Comparison of ENCODE assay signal across 8 mouse cellular contexts in the genomic region with DNA sequence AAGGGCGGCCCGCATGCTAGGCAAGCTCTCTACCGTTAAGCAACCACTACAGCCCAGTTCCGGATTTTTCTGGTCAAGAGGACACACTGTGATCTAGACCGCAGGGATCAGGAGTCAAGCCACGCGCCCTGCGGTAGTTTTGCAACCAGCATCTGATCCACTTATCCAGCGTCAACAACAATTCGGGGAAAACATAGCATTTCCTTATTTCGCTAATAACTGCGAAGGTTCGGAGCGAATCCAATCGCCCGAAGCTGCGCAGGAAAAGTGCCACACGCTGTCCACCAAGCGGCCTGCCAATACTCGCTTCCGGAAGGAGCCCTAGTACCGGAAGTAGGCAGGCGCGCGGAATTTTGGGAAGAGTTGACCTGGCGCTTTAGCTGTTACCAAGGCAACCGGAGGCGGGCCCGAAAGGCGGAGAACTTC. TPM values are rescaled to one million over a fixed set of nuclear protein-coding genes. Genes with fewer than 3 reads are reported as not detected.
DNase-seq lines count a peak whose midpoint lies in the region; ATAC-seq and TF ChIP-seq lines count a peak whose summit lies in the region.

No protein-coding gene starts in this region.

- peaks cover 3 to 4% of the 10 kb centered on the region in 2 experiments; a peak in 3 of 4 replicates for H3K4me1 ChIP-seq in ES-E14 (ENCODE audit: control insufficient read depth in 2 of 2, insufficient read depth in 2 of 2, low read length in 2 of 2, poor library complexity in 1 of 2)
- H3K4me1 ChIP-seq in forebrain, embryonic 15.5 days: peaks cover 6% of the 10 kb centered on the region
- H3K4me1 ChIP-seq in lung, adult 2 months (ENCODE audit: control insufficient read depth, insufficient read depth, low read length): no peaks in the 10 kb centered on the region

- 2% methylated on average over 30 of the region's 30 CpGs for WGBS in forebrain, embryonic 15.5 days
- under 1% methylated on average over 30 of the region's 30 CpGs for WGBS in lung, adult 2 months

- peak overlapping the region; percentile 85 to 95 for H3K4me3 ChIP-seq in ES-E14 (ENCODE audit: insufficient read depth in 1 of 2, low read depth in 1 of 2, low read length in 2 of 2, poor library complexity in 1 of 2, severe bottlenecking in 1 of 2)
- peak overlapping the region; percentile 49 for H3K4me3 ChIP-seq in forebrain, embryonic 15.5 days
- peak overlapping the region; percentile 72 for H3K4me3 ChIP-seq in lung, adult 2 months (replicated peaks; ENCODE audit: extremely low read depth, low read depth, low read length)

- H3K36me3 ChIP-seq in ES-E14 (ENCODE audit: control insufficient read depth, insufficient read depth, low read length, poor library complexity, severe bottlenecking): no peaks in the 10 kb centered on the region
- H3K36me3 ChIP-seq in forebrain, embryonic 15.5 days: no peaks in the 10 kb centered on the region

- intact Hi-C loops in heart, postnatal 25 days (cut with DNase I): no loop called here

- in situ Hi-C loops in ES-E14 (cut with MboI; ENCODE audit: low sequenced_read_pairs in 2 of 2, unreplicated experiment in 2 of 2): no loop called here

- DNase-seq in ES-E14 (ENCODE audit: low read depth, low spot score): peak; percentile 95
- peak; percentile 90 for DNase-seq in cerebellum, adult 11-12 months
- DNase-seq in heart, postnatal 25 days (ENCODE audit: low spot score): peak; percentile 83
- DNase-seq in layer of hippocampus, adult 18-20 months (ENCODE audit: low spot score in 2 of 2): peak; percentile 91 to 95
- peak; percentile 89 for DNase-seq in lung, adult 2 months
- DNase-seq in thymus, adult 18-20 months: peak; percentile 77 to 83

- H3K27ac ChIP-seq in ES-E14 (ENCODE audit: insufficient read depth, low read depth, low read length, poor library complexity, severe bottlenecking): peak overlapping the region; percentile 82
- peak overlapping the region; percentile 82 for H3K27ac ChIP-seq in forebrain, embryonic 15.5 days (replicated peaks)

- peak overlapping the region; percentile 92 for H3K9ac ChIP-seq in ES-E14 (ENCODE audit: insufficient read depth, low read depth, low read length, poor library complexity, severe bottlenecking)
- H3K9ac ChIP-seq in forebrain, embryonic 15.5 days (replicated peaks): peak overlapping the region; percentile 51

- no peaks in the 10 kb centered on the region for H3K9me3 ChIP-seq in ES-E14 (ENCODE audit: control insufficient read depth, insufficient read depth, low read depth, low read length)
- H3K9me3 ChIP-seq in forebrain, embryonic 15.5 days: no peaks in the 10 kb centered on the region; the same call in 1 of the 2 replicates

- peak; percentile 92; the same call in 1 of the 2 replicates for TF ChIP-seq POLR2A in lung, adult 2 months (IDR thresholded peaks at IDR 0.05; ENCODE audit: borderline replicate concordance, extremely low read depth, low read depth, low read length)

- peak; percentile 87 for ATAC-seq in forebrain, embryonic 15.5 days (replicated peaks)
- peak; percentile 85 for ATAC-seq in neutrophil, adult 5-6 weeks (ENCODE audit: extremely low read depth, insufficient number of reproducible peaks, low FRiP score, poor library complexity, severe bottlenecking)

- H3K27me3 ChIP-seq in forebrain, embryonic 15.5 days: no peaks in the 10 kb centered on the region

- no peak for TF ChIP-seq CTCF in lung, adult 2 months (IDR thresholded peaks at IDR 0.05; ENCODE audit: insufficient read depth, low read length)

- peak overlapping the region; percentile 79 for H3K4me2 ChIP-seq in forebrain, embryonic 15.5 days (replicated peaks)

TF ChIP-seq in ES-E14, 5 proteins besides CTCF, POLR2A, EP300 and RAD21:
- no peak for TF ChIP-seq MAFK (IDR thresholded peaks at IDR 0.05; ENCODE audit: insufficient read depth, low read depth, low read length)
- 0 out of 2 replicates have a peak, but pooled peaks have one; percentile 70 for TF ChIP-seq HCFC1 (IDR thresholded peaks at IDR 0.05; ENCODE audit: borderline replicate concordance, insufficient read depth, low read length)

RNA-seq across cellular contexts. Expression of gene Atp23, which starts 4.5 kb away (rescaled TPM):
- total RNA-seq in ES-E14 (2012; rRNA removed): 12.1 and 12.2 TPM in 2 replicates
- 9.2 and 11.9 TPM in 2 replicates for polyA plus RNA-seq in forebrain, embryonic 15.5 days (2015; fragmentation: Nextera tagmentation; extraction: Ambion mirVana)
- total RNA-seq in heart, postnatal 25 days (2021): 1 to 10 TPM; 4.2 to 4.5 TPM
- total RNA-seq in layer of hippocampus, adult 18-20 months (2021): 1 to 10 TPM; 7.4 to 8.9 TPM
- 6.1 and 6.6 TPM in 2 replicates for polyA plus RNA-seq in lung, adult 2 months (2012; rRNA removed)
- 3.8 and 6.2 TPM in 2 replicates for total RNA-seq in neutrophil, adult 5-6 weeks (2017)

Comparison
In these comparisons a context has a peak if more than half of its experiments do, and no peak if none do; other contexts are left out.
1. Peak in every context shown above with its lines: DNase-seq, ATAC-seq, H3K4me3 ChIP-seq and H3K27ac ChIP-seq.